Mouse (Mus musculus) stomach, postnatal 0 days (tissue): ENCODE measurements around the gene Smad6. TPM values are rescaled to one million over a fixed set of nuclear protein-coding genes. Genes with fewer than 3 reads are reported as not detected.

Source experiments
- ATAC-seq: fragments of 200-750 bp; cut with Nextera tagmentation; 2 replicates; pipeline ENCODE4 v1.8.0; 2017; ENCODE audit not compliant: low FRiP score, low TSS enrichment
- DNase-seq: peaks from one replicate; pipeline ENCODE4 v3.0.0-alpha.2; 2016; ENCODE audit warnings: low spot score
- H3K27ac ChIP-seq: fragments of 300-500 bp; sonication (generic); replicated peaks from 2 replicates; pipeline ENCODE4 v1.5.1; 2014; ENCODE audit warnings: mild to moderate bottlenecking, control low read depth
- H3K27me3 ChIP-seq: fragments of 300-500 bp; sonication (generic); 2 replicates; pipeline ENCODE4 v1.6.1; 2014; ENCODE audit warnings: low read length; ENCODE audit not compliant: control insufficient read depth, insufficient read depth
- H3K36me3 ChIP-seq: fragments of 300-500 bp; sonication (generic); 2 replicates; pipeline ENCODE4 v1.6.1; 2014; ENCODE audit warnings: low read length, mixed read lengths; ENCODE audit not compliant: control insufficient read depth, insufficient read depth
- H3K4me1 ChIP-seq: fragments of 300-500 bp; sonication (generic); replicated peaks from 2 replicates; pipeline ENCODE4 v1.6.1; 2014; ENCODE audit warnings: antibody characterized with exemption; ENCODE audit not compliant: control insufficient read depth, insufficient read depth
- H3K4me2 ChIP-seq: fragments of 300-500 bp; sonication (generic); replicated peaks from 2 replicates; pipeline ENCODE4 v1.6.1; 2014; ENCODE audit warnings: low read depth, mild to moderate bottlenecking, control low read depth, moderate library complexity
- H3K4me3 ChIP-seq: fragments of 300-500 bp; sonication (generic); 2 replicates; pipeline ENCODE4 v1.5.1; 2014; ENCODE audit warnings: low read depth, low read length, control low read depth
- H3K9ac ChIP-seq: fragments of 300-500 bp; sonication (generic); 2 replicates; pipeline ENCODE4 v1.6.1; 2014; ENCODE audit warnings: mild to moderate bottlenecking, low read length, control low read depth, mixed read lengths
- H3K9me3 ChIP-seq: fragments of 300-500 bp; sonication (generic); 2 replicates; pipeline ENCODE4 v1.6.1; 2016; ENCODE audit warnings: low read length; ENCODE audit not compliant: control insufficient read depth
- CTCF ChIP-seq: IDR thresholded peaks from 2 replicates; pipeline ENCODE4 v1.5.1; 2016; ENCODE audit warnings: antibody characterized with exemption, low read depth, mild to moderate bottlenecking, moderate library complexity
- EP300 ChIP-seq: optimal IDR thresholded peaks from 2 replicates; pipeline ENCODE3; 2016; ENCODE audit warnings: antibody characterized with exemption
- WGBS: fragments of 180-500 bp; shearing (Covaris S2); extraction: QIAGEN DNeasy Blood & Tissue Kit; methylation state at CpG from one replicate; pipeline ENCODE4 v1.1.7; 2014; 5-methylcytosine and 5-hydroxymethylcytosine counted together
- polyA plus RNA-seq: library from polyadenylated mRNA; unstranded; fragments of >200 nt; fragmentation: Nextera tagmentation; extraction: Ambion mirVana; gene quantifications from 2 replicates; pipeline ENCODE4 v1.2.1, GENCODE M21; 2015

Gene Smad6
- polyA plus RNA-seq, 1 experiment from 2014 or later = 6.0 TPM

DNA sequence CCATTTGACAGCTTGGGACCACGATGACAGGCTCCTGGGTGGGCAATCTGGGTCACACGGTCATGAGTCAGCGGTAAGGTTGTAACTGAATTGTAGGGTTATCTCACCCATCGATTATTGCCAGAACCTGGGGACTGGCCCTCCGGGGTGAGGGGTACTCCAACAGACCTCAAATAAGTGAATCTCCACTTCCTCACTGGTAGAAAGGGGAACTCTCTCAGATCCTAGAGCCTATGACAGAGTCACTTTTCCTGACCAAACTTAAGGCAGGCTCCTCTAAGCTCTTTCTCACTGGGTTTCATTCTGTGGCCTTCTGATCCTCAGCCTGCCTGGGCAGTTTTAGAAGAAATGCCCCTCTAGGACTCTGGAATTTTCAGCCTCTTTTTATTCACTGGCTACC lies 88.8 kb downstream of the Smad6 start:
- 52% methylated on average over 5 of the region's 5 CpGs for WGBS
- TF ChIP-seq CTCF (no peak), EP300 (no peak)

DNA sequence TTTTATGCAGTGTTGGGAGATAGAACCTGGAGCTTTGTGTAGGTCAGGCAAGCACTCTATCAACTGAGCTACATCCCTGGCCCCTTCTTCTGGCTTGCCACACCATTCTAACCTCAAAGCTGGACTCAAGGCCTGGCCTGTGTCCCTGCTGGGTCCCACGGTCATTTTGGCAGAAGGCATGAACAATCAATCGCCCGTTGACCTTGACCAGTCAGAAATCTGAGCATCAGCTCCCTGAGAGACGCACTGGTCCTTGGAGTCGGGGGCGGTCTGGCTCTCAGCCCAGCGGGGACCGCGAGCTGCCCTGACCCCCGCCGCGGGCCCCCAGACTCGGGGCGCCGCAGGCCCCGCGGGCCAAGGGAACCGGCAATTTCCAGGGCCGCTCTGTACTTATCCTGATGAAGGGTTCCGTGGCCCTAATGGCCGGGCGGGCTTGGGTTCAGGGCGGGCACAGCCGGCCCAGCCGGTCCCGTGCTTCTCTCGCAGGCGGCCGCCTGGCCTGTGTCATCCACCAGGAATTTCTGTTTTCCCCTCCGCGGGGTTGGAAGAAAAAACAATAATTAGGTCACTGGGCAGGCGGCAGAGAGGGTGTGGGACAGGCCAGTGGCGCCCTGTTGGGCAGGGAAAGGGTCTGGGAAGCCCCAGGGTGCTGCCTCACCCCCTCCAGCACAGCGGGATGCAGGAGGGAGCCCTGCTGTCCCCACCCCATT lies 94.4 kb downstream of the Smad6 start:
- Histone ChIP-seq H3K4me2 (peak overlapping the region; percentile 67), H3K4me1 (peaks cover 6% of the 10 kb centered on the region), H3K27me3 (no peaks in the 10 kb centered on the region), H3K9ac (peak overlapping the region; percentile 71), H3K36me3 (no peaks in the 10 kb centered on the region), H3K27ac (peak overlapping the region; percentile 74), H3K9me3 (no peaks in the 10 kb centered on the region), H3K4me3 (peak overlapping the region; percentile 28)
- no peak for TF ChIP-seq CTCF
- TF ChIP-seq EP300 = no peak
- peak; percentile 68 for DNase-seq
- ATAC-seq = peak; percentile 79
- 7% methylated on average over 33 of the region's 34 CpGs for whole genome bisulfite sequencing

More for the DNA sequence above, 88.8 kb downstream of the Smad6 start:
- Histone ChIP-seq H3K4me1 (no peaks in the 10 kb centered on the region), H3K4me2 (no peak overlapping the region), H3K9me3 (no peaks in the 10 kb centered on the region), H3K36me3 (no peaks in the 10 kb centered on the region), H3K4me3 (no peak overlapping the region), H3K9ac (no peak overlapping the region), H3K27me3 (no peaks in the 10 kb centered on the region), H3K27ac (no peak overlapping the region)
- DNase-seq (no peak), ATAC-seq (no peak)

DNA sequence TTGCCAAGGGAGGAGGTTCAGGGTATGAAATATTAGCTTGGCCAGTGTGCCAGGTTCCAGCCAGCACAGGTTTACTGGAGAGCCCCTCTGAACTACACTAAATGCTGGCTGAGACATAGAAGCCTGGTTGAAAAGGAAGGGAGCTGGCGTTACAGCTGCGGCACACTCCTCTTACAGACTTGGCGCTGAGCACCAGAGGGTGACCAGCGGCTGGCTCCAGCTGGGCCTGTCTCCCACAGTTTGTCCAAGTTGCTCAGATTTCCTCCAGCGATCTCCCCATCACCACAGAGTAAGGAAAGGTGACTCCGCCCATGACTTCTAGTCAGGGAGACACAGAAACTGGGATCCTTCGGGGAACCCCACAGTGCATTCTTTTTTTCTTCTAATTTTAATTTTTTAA lies 95.5 kb downstream of the Smad6 start:
- WGBS = 59% methylated on average over 7 of the region's 7 CpGs
- peak; percentile 14 for DNase-seq

DNA sequence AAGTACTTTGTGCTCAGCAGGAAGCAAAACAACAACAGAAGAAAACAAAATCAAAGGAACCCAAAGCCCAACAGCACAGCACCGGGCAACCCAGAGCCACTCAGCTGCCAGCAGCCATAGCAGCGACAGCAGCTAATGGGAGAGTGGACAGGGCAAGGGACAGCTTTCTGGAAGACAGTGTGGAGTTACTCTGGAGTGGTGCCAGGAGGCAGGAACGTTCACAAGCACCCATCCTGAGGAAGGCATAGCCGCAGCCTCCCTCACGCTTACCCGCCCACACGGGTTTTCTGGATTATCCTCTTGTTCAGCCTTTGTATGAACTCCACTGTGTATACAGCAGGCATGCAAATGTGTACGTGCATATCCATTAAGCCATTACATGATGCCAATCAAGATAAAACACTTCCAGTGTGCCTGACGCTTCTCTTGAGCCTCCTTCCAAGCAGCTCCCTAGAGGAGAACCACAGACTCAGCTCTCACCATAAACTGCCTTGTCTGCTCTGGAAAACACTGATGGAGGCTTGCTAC lies 98.6 kb downstream of the Smad6 start:
- H3K4me2 ChIP-seq = no peak overlapping the region
- TF ChIP-seq EP300 = no peak
- H3K36me3 ChIP-seq = no peaks in the 10 kb centered on the region
- no peak overlapping the region for H3K4me3 ChIP-seq
- no peak for ATAC-seq
- H3K9me3 ChIP-seq = no peaks in the 10 kb centered on the region
- 38% methylated on average over 9 of the region's 9 CpGs for WGBS
- peaks cover 6% of the 10 kb centered on the region for H3K4me1 ChIP-seq
- H3K27me3 ChIP-seq = no peaks in the 10 kb centered on the region
- no peak overlapping the region for H3K9ac ChIP-seq
- H3K27ac ChIP-seq = no peak overlapping the region
- DNase-seq = peak; percentile 13

More for the DNA sequence above, 95.5 kb downstream of the Smad6 start:
- Histone ChIP-seq H3K27ac (no peak overlapping the region), H3K36me3 (no peaks in the 10 kb centered on the region), H3K9ac (no peak overlapping the region), H3K4me2 (no peak overlapping the region), H3K4me3 (no peak overlapping the region), H3K27me3 (no peaks in the 10 kb centered on the region), H3K9me3 (no peaks in the 10 kb centered on the region), H3K4me1 (peaks cover 6% of the 10 kb centered on the region)
- no peak for ATAC-seq
- no peak for TF ChIP-seq EP300
- no peak for TF ChIP-seq CTCF

DNA sequence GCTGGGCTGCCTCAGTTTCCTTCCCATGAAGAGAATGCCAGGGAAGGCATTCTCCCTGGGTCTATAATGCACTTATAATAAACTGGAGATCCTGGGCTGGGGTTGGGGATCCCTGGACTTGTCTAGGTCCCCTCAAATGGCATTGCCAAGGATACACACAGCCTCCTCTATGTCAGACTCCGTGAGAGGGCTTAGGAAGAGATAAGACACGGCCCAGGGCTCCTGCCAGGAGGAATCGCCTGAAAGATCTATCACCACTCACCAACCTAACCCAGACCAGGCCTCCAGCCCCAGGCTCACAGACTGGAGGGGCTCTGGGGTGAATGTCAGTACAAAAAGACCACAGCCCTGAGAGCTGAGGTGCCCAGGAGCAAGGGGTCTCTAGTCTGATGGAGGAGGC lies 102.2 kb downstream of the Smad6 start:
- no peak for ATAC-seq
- WGBS = 88% methylated on average over 3 of the region's 3 CpGs
- no peaks in the 10 kb centered on the region for H3K4me1 ChIP-seq

DNA sequence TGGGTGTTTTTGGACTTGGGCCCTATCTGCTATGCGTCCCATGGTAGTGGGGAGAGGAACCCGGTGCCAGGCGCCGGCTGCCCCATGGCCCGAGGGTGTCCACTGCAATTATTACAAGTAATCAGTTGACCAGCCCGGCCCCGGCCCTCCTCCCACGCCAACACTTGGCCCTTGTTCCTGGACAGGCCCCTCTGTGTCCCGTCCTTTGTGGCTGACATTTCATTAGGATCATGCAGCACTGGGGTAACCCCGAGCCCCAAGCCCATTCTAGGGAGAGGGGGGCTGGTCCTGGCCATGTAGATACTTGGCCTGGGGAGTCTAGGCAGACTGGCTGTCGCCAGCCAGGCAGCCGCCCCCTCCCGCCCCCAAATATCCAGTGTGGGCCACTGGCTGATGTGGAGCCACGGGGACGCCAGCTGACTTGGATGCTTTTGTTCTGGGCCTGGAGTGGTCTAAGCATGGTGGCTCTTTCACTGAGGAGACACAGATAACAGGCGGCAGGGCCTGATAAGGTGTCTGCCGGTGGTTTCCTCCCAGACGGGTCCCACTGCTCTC lies 102.8 kb downstream of the Smad6 start:
- ATAC-seq (peak; percentile 13; the same call in 1 of the 2 replicates), DNase-seq (peak; percentile 15)
- Histone ChIP-seq H3K9ac (no peak overlapping the region), H3K4me1 (no peaks in the 10 kb centered on the region), H3K27ac (no peak overlapping the region), H3K9me3 (no peaks in the 10 kb centered on the region), H3K27me3 (no peaks in the 10 kb centered on the region), H3K4me2 (no peak overlapping the region), H3K36me3 (no peaks in the 10 kb centered on the region), H3K4me3 (no peak overlapping the region)
- WGBS = 83% methylated on average over 18 of the region's 18 CpGs
- TF ChIP-seq EP300 (no peak), CTCF (no peak)

More for the DNA sequence above, 102.2 kb downstream of the Smad6 start:
- no peak for DNase-seq
- Histone ChIP-seq H3K27me3 (no peaks in the 10 kb centered on the region), H3K27ac (no peak overlapping the region), H3K9ac (no peak overlapping the region), H3K4me2 (no peak overlapping the region), H3K36me3 (no peaks in the 10 kb centered on the region), H3K9me3 (no peaks in the 10 kb centered on the region), H3K4me3 (no peak overlapping the region)
- TF ChIP-seq EP300 (no peak), CTCF (no peak)
